Mouse (Mus musculus) megakaryocyte, adult 5-6 weeks (primary cell): ENCODE results near the gene Cacna1h. TPM values are rescaled to one million over a fixed set of nuclear protein-coding genes. Genes with fewer than 3 reads are reported as not detected.

Experiments
- ATAC-seq: 2 replicates; pipeline ENCODE4 v1.8.0; 2016; ENCODE audit warnings: mild to moderate bottlenecking, inconsistent platforms; ENCODE audit not compliant: poor library complexity, severe bottlenecking
- total RNA-seq, 2 experiments: library from RNA; stranded (forward) in 1 of 2; stranded (reverse) in 1 of 2; fragments of 153-499, 151-499 nt in 1 of 2; fragments of 221-1000, 200-1000 nt in 1 of 2; gene quantifications; 2 replicates each; pipeline versions ENCODE4 v1.2.3 to v1.2.4; 2015 to 2017

The Cacna1h gene
- total RNA-seq, 2 experiments from 2014 or later: not detected

- no peak for ATAC-seq
These were observed 14.3 kb upstream of the Cacna1h start for GRCm38 (mm10) chr17:25447865-25448264.

GRCm38 (mm10) chr17:25445841-25446240 is 12.3 kb upstream of the Cacna1h start:
- no peak for ATAC-seq

- ATAC-seq: no peak
These were observed 11.5 kb upstream of the Cacna1h start for GRCm38 (mm10) chr17:25445074-25445473.

GRCm38 (mm10) chr17:25442889-25443288 is 9.3 kb upstream of the Cacna1h start:
- ATAC-seq: no peak

GRCm38 (mm10) chr17:25441417-25441816 is 7.8 kb upstream of the Cacna1h start:
- ATAC-seq: no peak

- ATAC-seq: no peak
These were observed 363 bp downstream of the Cacna1h start for GRCm38 (mm10) chr17:25433223-25433616.

- no peak for ATAC-seq
These were observed 976 bp downstream of the Cacna1h start for GRCm38 (mm10) chr17:25432433-25433181.

- ATAC-seq: no peak
These were observed 3.0 kb downstream of the Cacna1h start for GRCm38 (mm10) chr17:25430534-25430933.

- no peak for ATAC-seq
These were observed 3.7 kb downstream of the Cacna1h start for GRCm38 (mm10) chr17:25429886-25430285.

- ATAC-seq: no peak
These were observed 4.3 kb downstream of the Cacna1h start for GRCm38 (mm10) chr17:25429240-25429639.

GRCm38 (mm10) chr17:25427441-25427840 is 6.1 kb downstream of the Cacna1h start:
- ATAC-seq: no peak

GRCm38 (mm10) chr17:25425996-25426395 is 7.6 kb downstream of the Cacna1h start:
- ATAC-seq: no peak

- ATAC-seq: no peak
These were observed 9.0 kb downstream of the Cacna1h start for GRCm38 (mm10) chr17:25424526-25425080.

- ATAC-seq: no peak
These were observed 12.6 kb downstream of the Cacna1h start for GRCm38 (mm10) chr17:25420998-25421397.

GRCm38 (mm10) chr17:25418926-25419325 is 14.7 kb downstream of the Cacna1h start:
- ATAC-seq: no peak

- no peak for ATAC-seq
These were observed 15.6 kb downstream of the Cacna1h start for GRCm38 (mm10) chr17:25417990-25418389.

- no peak for ATAC-seq
These were observed 17.4 kb downstream of the Cacna1h start for GRCm38 (mm10) chr17:25416219-25416618.

- ATAC-seq: no peak
These were observed 18.1 kb downstream of the Cacna1h start for GRCm38 (mm10) chr17:25415421-25415913.

GRCm38 (mm10) chr17:25414917-25415316 is 18.7 kb downstream of the Cacna1h start:
- no peak for ATAC-seq

- ATAC-seq: no peak
These were observed 19.4 kb downstream of the Cacna1h start for GRCm38 (mm10) chr17:25414209-25414608.

GRCm38 (mm10) chr17:25411251-25411650 is 22.3 kb downstream of the Cacna1h start:
- ATAC-seq: no peak

GRCm38 (mm10) chr17:25410786-25411185 is 22.8 kb downstream of the Cacna1h start:
- no peak for ATAC-seq
